Mouse (Mus musculus) cerebellum, adult 9-10 months (tissue): ENCODE measurements around the gene Zbtb44.
A peak's percentile ranks its signal among the peaks of the same experiment; 100 is the strongest.
"Not testable (repeated sequence)": the region's sequence is repeated elsewhere in the genome, so short reads cannot be mapped to it uniquely, and the experiment has no call there.

Experiments used
- DNase-seq: peaks from one replicate; pipeline ENCODE4 v3.0.0; 2022

Zbtb44 gene

GRCm38 (mm10) chr9:31030532-31031413 is at the start of gene Zbtb44:
Zbtb44 (plus strand) TSS chr9:31030644.
- DNase-seq = peak; percentile 72

DNA sequence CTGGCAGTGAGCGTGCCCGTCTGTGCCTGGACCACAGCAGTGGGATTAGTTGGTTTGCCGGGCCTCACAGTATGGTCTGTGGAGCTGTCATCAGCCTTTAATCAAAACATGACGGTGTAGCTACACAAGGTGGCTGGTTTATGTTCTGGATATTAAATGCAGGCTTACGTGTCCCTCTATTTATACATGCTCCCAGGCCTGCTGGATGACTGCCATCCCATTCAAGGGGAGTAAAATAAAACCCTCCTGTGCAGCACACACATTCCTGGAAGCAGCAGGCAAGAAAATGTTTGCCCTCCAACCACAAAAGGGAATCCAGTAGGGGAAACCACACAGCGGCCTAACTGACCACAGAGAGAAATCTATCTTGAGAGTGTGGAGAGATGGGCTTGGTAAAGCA is 44.7 kb upstream of the Zbtb44 start:
- no peak for DNase-seq

DNA sequence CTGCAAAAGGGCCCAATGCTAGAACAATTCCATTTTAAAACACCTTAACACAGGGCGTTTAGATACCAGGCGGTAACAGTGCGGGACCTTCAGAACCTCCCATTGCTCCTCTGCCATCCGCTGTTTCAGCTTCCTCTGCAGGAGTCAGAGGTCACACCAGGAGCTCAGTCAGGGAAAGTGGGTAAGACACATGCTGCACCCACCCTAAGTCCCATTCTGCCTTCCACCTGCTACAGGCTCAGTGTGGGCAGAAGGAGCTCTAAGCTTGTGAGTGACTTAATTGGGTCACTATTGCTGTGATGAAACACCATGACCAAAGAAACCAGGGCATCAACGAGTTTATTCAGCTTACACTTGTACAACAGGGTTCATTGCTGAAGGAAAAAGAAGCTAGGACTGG is 37.3 kb upstream of the Zbtb44 start:
- no peak for DNase-seq

GRCm38 (mm10) chr9:30996590-30997562 is 33.6 kb upstream of the Zbtb44 start:
- no peak for DNase-seq

DNA sequence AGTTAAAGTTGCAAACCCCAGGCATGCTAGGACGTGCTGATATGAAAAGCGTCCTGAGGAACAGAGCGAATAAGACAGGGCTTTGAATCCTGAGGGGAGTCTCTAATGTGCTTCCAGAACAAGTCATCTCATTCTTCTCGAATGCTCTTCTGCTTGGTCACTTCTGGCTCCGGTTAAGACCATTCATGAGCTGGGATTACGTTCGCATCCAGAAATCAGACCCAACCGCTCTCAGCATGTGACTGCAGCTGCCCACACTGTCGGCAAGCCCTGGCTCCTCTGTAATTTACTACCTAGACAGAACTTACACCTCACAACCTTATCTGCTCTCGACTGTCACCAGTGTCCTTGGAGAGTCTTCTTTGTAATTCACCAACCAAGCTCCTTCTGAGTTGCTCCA is 29.8 kb upstream of the Zbtb44 start:
- no peak for DNase-seq

- DNase-seq = no peak
Observed at GRCm38 (mm10) chr9:31002528-31002927, 27.9 kb upstream of the Zbtb44 start.

GRCm38 (mm10) chr9:31009334-31009733 is 21.1 kb upstream of the Zbtb44 start:
- DNase-seq = no peak

GRCm38 (mm10) chr9:31010040-31010439 is 20.4 kb upstream of the Zbtb44 start:
- DNase-seq = no peak

- no peak for DNase-seq
Observed at GRCm38 (mm10) chr9:31010749-31011148, 19.7 kb upstream of the Zbtb44 start.

GRCm38 (mm10) chr9:31011533-31011932 is 18.9 kb upstream of the Zbtb44 start:
- DNase-seq = no peak

- DNase-seq = no peak
Observed at GRCm38 (mm10) chr9:31012674-31013073, 17.8 kb upstream of the Zbtb44 start.

DNA sequence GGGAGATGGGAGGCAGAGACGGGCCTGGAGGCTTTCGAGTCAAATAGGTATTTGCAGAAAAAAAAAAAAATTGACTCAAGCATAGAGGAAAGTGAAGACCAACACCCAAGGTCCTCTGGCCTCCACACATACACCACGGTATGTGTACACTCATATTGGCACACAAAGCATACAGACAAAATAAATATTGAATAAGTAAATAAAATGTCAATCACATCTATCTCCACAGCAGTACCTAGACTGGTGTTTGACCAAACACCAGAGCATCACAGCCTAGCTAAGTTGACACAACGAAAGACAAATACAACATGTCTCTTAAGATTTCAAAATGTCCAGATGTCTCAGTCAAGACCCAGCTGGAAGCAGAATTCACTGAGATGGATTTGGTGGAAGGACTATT is 17.0 kb upstream of the Zbtb44 start:
- no peak for DNase-seq

DNA sequence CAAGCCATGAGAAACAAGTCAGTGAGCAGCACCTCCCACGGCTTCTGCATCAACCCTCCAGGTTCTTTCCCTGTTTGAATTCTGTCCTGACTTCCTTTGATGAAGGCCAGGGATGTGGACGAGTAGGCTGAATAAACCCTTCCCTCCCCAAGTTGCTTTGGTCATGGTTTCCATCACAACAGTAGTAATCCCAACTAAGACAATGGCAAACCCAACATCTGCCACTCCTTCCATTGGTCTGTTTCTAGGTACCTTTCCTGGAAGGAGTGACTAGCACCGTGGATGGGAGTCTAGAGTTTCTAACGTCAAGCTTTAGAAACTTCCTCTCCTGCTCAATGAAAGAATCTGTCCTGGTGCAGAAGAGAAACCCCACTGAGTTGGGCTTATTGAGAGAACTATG is 12.8 kb upstream of the Zbtb44 start:
- DNase-seq = no peak

DNA sequence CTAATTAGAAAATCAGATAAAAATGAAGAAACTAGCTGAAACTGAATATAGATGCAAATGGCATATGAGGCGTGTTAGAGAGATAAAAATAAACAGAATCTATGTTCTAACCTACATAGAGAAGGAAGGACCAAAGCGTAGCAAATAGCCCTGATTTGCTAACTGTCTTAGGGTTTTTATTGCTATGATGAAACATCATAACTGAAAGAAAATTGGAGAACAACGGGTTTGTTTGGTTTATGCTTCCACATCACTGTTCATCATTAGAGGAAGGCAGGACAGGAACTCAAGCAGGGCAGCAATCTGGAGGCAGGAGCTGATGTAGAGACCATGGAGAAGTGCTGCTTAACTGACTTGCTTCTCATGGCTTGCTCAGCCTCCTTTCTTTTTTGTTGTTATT is 12.3 kb upstream of the Zbtb44 start:
- DNase-seq = no peak

- DNase-seq = no peak
Observed at GRCm38 (mm10) chr9:31018705-31019104, 11.7 kb upstream of the Zbtb44 start.

GRCm38 (mm10) chr9:31028251-31028650 is 2.2 kb upstream of the Zbtb44 start:
- DNase-seq = no peak

- peak; percentile 96 for DNase-seq
Observed at GRCm38 (mm10) chr9:31029751-31030511, 513 bp upstream of the Zbtb44 start.

- DNase-seq = no peak
Observed at GRCm38 (mm10) chr9:31031414-31031843, 985 bp downstream of the Zbtb44 start.

DNA sequence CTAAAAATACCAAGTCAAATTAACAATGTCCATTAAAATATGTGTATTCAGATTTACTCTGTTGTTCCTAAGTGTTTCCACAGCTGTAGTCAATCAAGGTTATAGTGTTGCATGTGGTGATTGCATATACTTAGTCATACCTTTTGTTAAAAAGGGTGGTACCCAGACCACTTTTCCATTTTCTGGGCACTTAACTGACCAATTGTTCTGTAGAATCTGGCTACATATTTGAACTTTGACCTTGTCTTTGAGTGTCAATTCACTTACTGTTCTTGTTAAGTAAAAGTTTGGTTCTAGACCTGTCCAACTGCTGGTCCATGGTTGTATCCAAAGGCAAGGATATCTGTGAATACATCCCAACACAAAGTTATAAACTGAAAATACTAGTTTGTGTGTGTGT is 2.1 kb downstream of the Zbtb44 start:
- DNase-seq = no peak

DNA sequence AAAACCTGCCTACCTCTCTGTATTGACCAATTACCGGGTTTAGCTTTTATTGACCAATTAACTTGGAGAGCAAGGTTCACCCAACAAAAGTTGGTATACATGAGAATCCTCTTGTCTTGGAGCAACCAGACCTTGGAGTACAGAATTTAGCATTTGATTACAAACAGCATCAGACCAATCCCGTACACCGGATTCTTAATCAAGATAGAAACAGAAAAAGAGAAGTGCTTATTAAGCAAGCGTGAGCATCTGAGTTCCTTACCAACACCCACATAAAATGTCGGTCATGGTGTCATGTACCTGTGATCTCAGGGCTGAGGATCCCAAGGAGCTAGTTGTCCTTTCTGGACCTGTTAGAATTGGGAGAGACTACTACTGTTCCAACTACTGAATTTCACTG is 19.8 kb downstream of the Zbtb44 start:
- DNase-seq = no peak

- not testable (repeated sequence) for DNase-seq
Observed at GRCm38 (mm10) chr9:31051509-31051908, 21.1 kb downstream of the Zbtb44 start.

DNA sequence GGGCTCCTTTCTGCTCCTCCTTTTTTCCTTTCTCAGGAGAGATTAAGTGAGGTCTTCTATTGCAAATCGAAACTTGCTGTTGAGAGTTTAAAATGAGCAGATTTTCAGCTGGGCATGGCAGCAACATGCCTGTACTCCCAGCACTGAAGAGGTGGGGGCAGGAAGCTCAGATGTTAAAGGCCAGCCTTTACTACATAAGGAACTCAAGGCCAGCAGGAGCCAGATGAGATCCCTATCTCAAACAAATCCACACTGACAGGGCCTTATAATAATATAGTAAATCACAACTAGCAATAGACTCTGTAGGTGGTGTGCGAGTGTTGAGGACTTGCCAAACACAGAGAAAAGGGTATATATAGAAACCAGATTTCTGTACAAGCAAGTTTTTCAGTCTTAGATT is 28.3 kb downstream of the Zbtb44 start:
- DNase-seq = no peak

DNA sequence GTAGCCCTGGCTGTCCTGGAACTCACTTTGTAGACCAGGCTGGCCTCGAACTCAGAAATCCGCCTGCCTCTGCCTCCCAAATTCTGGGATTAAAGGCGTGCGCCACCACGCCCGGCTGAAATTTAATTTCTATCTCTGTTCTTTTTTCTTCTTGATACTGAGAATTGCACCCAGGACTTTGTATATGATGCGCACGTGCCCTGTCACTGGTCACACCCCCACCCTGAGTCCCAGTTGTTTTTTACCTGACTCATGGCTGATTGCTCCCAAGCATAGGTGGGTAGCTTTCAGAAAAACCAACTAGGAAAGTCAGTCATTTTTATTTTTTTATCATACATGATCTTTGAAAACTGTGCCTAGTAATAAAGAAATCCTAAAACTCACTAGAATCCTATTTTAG is 40.3 kb downstream of the Zbtb44 start:
- no peak for DNase-seq
